Mouse (Mus musculus) cerebellum, postnatal 4 days (tissue): ENCODE measurements at regions not wholly inside any gene's neighbourhood (a gene's known extent, or its start where the extent isn't known, plus 50 kb on each side); places are given as distances from the start of the nearest gene placed in this dataset.
A peak's percentile ranks its signal among the peaks of the same experiment; 100 is the strongest.

Experiments used
- DNase-seq, 2 experiments: peaks; one replicate each; pipeline ENCODE4 v3.0.0; 2022; ENCODE audit warnings: low spot score in 2 of 2, mixed read lengths in 1 of 2

DNA sequence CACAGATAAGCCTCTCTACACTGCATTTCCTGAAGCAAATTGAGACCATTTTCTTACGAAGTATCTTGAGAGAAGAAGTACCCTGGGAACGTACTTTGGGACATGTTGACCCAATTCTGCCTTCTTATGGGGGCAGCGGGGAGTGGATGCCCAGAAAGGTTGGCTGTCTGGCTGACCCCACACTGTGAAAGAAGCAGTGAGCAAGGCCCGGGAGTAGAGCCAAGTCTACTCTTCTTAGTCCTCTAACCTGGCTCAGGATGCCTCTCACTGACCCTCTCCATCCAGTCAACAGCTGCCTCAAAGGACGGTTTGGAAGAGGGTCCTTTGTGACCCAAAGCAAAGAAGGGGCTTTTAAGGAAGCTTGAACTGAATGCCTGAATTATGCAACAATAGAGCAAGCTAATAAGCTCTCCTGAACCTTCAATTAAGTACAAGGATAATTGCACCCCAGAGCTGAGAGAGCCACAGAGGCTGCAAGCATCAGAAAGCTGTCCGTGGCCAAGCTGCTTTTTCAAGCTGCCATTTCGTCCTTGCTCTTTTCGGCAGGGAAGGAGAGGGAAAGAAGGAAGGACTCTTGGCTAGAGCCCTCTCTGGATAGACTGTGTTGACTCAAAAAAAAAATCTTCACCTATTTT is 70.3 kb downstream of the Pctp start:
- no peak for DNase-seq

DNA sequence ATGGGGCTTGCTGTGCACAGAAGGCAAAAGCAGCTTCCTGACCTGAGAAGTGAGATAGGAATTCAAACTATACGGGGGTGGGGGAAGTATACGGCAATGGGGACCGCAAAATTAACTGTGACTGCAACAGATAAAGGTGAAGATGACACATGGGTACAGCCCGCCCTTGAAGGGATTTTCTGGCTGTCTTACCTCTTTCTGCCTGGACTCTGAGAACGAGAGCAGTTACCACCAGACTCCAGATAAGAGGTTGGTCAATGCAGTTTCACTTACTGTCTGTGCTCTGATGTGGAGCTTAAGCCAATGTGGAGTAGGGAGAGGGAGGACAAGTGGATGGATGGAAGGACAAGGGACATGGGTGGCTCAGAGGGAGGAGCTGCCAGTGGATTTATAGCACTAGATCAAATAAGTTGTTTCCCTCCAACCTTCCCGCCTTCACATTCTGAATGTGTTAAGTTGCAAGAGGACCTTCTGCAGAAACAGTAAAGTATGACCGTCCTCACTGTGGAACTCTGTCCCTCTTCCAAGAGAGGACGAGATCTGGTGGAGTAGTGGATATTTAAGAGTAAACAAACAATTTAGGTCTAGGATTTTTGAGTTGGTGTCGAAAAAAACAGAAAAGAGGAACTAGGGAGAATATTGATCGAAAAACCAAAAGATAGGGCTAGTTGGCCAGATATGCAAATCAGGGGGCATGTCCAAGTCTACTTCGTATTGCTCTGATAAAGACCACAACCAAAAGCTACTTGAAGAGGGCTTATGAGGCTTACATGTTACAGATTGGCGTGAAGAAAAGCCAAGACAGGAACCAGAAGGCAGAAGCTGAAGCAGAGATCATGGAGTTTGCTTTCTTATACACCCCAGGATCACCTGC is 73.3 kb downstream of the Pctp start:
- no peak for DNase-seq

DNA sequence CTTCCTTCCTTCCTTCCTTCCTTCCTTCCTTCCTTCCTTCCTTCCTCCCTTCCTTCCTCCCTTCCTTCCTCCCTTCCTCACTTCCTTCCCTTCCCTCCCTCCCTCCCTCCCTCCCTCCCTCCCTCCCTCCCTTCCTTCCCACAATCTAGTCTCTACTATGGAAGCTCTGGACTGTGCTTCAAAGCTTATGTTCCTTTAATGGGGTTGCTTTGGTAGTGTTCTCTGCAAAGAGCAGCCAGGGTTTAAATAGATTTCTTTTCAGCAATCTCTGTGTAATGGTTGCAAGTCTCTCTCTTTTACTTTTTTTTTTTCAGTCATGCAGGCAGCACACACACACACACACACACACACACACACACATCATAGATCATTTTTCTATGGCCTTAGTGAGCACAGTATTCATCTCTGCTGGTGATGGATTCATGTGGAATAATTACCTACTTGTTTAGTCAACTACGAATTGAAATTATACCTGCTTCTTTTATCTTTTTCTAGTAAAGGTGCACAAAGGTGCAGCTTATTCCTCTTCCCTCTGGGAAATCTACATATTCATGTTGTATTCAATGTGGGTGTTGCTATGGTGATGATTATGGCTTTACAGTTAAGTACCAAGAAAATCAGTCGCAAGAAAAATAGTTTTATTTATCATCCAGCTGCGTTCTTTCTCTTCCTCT is 75.1 kb downstream of the Pctp start:
- no peak for DNase-seq

DNA sequence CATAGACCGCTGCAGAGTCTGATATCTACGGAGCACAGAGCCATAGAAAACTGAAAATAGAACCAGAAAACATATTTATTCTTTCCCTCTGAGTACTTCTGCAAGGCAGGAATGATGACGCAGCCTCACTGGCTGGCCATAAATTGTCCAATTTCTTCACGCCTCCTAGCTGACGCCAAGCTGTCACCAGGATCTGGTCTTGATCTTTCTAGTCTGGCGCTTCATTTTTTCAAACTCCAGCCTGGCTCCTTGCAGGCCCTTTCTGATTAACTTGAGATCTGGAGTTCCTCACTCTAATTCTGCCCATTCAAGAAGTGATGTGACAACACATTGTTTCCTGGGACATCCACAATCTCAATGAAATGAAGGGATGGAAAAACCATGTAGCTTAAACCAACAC is 80.1 kb downstream of the Pctp start:
- DNase-seq = no peak

DNA sequence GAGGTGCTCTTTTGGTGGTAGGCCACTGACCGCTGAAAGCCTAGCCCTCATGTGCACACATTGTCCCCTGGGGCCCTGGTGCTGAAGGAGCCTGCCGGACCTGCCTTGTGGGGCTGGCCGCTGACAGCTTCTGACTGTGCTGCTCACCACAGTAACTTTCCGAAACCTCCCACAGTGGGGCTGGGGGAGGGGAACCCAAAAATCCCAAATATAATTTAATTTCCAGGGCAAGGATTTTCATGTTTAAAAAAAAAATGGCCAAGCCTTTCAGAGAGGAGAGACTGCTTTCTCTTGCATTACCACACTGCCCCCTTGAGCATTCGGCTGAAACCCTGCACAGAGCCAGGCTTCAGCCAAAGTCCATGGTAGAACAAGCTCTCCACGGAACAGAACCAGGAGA is 81.5 kb downstream of the Pctp start:
- DNase-seq = peak; percentile 35 to 55

DNA sequence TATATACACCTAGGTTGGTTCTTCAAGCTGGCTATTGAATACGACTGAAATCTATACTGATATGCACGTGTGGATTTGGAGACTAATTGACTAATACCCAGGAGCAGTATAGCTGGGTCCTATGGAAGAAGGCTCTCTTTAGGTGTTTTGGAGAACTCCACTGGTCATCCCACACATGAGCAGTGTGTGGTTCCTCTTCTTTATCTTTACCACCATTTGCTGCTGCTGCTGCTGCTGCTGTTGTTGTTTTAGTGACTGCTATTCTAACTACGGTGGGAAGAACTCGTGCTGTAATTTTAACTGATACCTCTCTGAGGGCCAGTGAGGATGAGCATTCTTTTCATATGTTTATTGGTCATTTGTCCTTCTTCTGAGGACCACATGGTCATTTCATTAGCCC is 86.9 kb downstream of the Pctp start:
- DNase-seq = no peak

DNA sequence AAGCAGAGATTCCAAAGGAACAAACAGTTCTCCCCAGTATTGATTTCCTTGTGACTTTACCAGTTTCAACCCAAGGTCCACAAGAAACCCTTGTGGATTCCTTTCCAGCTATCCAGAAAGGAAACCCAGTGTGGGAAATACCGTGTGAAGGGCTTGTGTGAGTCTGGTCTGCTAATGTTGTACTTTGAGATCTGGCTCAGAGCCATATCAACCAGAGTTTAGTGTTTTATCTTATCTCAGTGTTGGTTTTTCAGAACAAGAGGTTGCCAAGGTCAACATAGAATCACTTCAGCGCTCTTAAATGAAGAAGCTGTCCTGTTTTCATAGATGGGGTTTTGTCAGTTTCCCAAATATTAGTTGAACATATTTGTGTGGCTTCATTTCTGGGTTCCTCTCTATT is 88.1 kb downstream of the Pctp start:
- no peak for DNase-seq

DNA sequence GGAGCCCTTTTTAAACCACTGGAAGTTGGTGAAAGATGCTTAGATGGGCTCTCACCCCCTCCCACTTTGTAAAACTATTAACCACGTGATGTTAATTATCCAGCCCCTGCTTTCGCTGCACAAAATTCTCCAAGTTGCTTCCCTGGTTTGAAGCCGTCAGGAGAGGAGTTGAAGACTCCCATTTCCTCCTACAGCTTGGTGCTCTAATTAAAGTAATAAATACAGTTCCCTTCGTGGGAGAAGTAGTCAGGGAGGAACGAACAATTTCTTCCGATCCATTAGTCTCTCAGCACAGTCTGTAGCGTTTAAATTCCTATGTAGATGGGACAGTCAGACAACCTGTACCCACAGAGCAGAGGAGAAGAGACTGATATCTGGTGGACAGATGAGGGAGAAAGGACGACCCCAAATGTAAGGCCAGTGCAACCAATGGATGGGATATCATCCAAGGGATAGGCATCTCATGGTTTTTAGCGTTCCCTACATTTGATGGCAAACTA is 101.4 kb downstream of the Pctp start:
- no peak for DNase-seq

DNA sequence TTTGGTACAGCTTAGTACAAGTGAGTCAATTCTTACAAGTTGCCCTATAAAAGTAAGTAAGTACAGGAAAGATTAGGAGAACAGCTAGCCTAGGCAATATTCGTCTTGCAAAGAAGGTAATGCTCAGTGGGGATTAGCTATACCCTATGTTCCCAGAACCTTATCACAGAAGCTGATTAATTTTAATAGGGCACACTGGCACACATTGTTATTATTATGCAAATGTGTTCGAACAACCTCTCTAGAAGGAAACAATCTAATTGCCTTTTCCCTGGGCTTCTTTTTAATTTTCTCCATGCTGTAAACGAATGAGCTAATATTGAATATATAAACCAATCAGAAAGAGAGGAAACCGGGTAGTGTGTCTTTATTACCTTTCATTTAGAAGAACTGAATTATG is 104.2 kb downstream of the Pctp start:
- DNase-seq = no peak

DNA sequence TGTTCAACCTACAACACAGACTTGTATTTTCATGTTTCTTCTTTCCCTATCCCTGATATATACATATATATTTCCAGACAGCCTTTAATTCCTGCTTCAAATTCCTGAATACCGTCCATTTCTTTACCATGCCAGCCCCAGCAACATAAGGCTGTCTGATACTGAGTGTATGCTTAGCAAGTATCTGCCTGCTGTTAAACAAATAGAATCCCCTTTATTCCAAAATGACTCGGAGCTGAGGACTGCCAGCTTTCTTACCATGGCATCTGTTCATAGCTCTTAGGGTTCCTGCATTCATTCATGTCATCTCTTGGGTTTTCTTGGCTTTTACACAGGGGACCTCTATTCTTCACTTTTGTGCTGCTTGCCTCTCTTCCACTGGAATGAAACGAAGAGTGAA is 105.8 kb downstream of the Pctp start:
- DNase-seq = no peak

DNA sequence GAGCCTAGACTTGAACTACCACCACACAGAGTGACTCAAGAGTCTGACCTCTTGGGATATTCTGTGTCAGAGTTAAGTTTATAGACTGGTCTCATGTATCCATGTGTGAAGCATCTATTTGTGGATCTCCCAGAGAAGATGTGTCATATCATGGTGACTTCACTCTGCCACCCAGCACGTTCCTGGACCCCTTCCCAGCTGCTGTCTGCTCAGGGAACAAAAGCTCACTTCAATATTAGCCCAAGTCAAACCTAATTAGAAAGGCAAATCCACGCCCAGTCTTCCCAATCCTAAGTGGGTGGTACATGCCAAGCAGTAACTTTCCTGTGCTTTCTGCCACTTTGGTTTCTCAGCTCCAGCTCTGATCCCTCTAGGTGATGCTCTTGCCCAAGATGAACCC is 94.1 kb upstream of the Ankfn1 start:
- peak in 1 of 2 experiments; percentile 44 for DNase-seq

DNA sequence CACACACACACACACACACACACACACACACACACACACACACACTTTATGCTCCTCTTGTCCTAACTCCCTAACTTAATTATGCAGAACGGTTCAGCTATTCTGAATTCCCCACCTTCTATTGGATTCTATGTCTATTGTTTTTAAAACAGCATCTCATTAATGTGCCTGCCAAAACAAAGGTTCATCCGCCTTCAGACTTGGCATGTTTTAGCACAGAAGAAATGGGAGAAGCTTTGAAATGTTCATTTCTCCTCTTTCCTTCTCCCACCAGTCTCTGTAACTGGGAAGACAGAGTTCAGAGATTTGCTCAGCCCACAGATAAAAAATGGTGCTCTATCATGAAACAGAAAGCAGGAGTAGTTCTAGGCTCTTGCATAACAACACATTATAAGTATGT is 90.1 kb upstream of the Ankfn1 start:
- no peak for DNase-seq

DNA sequence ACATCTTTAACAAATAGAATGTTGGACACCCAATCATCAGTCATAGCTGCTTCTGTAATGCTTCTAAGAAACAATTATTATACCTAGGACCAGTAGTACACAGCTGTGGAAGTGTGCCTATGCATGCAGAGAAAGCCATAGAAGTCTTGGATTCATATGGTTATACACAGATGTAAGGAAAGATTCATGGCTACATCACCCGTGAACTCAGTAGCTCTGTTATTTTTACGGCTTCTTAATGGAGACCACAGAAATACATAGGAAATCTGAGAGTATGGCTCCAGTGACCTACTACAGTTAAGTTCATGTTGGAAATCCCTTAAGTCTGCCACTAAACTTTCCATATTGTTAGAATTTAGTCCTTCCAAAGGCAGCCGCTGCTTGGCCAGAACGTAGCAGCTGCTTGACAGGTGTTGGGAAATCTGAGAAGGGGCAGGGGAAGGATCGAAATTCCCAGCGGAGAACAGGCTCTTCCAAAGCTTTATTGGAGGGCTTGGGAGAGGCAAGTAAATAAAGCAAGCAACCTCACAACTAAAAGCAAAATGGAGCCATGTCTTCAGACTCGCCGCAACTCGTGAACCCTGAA is 78.8 kb upstream of the Ankfn1 start:
- no peak for DNase-seq

DNA sequence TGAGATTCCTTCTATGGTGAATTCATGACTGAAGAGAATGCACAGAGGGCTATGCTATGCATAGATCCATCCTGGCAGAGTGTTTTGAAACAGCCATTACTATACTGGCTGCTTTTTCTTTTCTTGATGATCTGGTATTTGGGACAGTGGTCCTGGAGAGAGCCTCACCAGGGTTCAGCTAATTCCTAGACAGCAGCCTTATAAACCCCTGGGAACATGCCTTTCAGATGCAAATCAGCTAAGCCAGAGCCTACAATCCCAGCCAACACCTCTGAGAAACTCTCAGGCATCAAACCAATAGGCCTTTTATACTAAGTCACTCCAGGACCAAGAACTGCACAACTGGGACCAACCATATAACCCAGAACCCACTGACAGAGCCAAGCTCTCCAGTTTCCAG is 64.4 kb upstream of the Ankfn1 start:
- no peak for DNase-seq

DNA sequence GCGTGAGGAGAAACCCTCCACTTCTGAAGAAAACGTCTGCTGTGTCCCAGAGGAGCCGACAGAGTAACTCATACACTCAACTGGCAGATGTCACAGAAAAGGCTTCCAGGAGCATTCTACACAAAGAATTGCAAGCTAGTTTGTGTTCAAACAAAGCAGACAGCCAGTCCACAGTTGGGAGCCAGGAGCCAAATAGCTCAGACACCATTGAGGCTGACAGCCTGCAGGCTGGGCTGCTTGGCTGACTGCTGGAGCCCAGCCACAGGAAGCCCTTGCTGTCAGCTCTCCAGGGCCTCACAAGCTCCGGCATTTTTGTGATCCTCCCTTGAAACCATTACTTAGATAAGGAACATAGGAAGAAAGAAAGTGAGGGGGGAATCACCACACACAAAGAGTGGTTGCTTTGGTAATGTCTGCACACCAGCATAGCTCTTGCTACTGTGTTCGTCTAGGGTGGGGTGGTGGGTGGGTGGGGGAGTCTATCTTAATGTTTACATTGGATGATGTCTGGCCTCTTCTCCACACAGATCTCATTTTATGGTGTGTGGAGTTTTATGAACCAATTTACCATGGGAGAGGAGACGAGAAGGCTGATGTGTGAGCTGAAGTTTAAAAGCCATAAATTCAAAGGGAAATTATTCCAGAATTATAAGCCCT is 62.3 kb upstream of the Ankfn1 start:
- peak in 1 of 2 experiments; percentile 40 for DNase-seq

DNA sequence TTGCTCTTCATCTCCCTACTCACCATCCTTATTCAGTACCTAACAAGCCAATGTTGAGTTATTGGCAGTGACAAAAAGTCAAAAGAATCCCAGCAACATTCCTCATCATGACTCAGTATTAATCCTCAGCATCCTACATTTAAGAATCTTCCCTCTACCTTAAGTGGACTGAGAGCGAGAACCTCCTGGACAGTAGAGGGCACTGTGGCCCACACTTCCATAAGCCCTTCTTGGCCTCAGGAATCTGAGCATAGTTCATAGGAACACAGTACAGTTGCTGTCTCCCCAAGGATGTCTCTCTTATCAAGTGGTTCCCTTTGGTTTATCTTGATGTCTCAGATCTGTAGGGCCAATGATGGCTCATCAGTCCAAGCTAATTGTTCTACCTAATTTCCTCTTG is 60.5 kb upstream of the Ankfn1 start:
- DNase-seq = no peak

DNA sequence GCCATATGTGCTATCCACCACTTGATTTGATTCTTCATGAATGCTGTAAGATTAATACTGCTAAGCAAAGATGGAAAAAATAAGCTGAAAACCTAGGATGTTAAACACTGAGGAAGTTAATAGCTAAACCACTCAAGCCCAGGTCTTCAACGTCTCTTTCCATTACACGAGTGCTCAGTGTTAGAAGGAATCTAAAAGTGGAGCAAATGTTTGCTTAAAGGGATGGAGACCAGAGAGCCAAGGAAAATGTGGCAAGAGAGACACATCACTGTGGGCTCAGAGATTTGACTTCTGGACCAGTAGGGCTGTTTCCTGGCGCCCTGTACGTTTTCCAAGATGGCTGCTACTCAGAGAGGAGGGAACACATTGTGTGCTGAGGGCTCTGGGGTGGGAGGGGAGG is 59.4 kb upstream of the Ankfn1 start:
- DNase-seq = no peak

DNA sequence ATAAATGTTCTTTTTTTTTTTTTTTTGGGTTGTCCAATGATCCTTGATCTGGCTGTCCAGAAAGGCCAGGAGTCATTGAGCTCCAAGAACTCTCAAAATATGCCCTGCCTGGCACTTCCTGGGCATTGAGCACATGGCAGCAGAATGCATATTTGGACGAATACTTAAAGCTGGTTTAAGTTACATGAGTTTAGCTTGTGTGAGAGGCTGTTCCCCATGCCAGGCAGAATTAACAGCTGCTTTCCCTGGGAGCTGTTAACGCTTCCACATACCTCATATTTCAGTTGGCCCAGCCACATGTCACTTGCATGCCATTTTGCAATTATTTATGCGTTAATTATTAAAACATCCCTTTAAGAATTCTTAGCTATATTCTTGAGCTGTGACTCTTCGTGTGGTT is 56.6 kb upstream of the Ankfn1 start:
- DNase-seq = no peak

DNA sequence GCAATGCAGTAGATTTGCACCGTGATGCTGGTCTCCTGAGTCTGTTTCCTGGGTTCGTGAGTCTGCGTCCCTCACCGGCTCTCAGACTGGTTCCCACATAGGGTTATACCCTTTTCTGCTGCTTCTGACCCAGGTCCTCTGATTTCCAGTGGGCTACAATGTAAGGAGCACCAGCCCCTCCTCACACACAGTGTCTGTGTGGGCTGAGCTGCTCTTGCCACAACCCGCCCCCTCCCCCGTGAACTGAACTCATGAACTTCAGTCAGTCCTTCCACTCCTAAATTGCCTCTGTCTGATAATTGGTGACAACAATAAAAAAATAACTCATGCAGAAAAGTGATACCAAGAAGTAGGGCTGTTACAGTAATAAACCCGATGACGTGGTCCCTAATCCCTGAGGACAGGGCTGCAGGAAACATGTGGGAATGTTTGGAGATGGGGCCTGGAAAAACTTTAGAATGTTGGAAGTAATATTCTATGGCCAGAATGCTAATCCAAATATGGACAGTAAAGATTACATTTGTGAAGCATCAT is 54.2 kb upstream of the Ankfn1 start:
- DNase-seq = no peak
